14 mouse cellular contexts compared by ENCODE assay signal in genomic region chr15:3341806-3342582, GRCm38 (mm10). TPM values are rescaled to one million over a fixed set of nuclear protein-coding genes. Genes with fewer than 3 reads are reported as not detected.
A peak's percentile ranks its signal among the peaks of the same experiment; 100 is the strongest.
DNase-seq lines count a peak whose midpoint lies in the region; ATAC-seq lines count a peak whose summit lies in the region.
"Had no signal": no experiment of that assay in that cellular context is flagged by ENCODE, and none has a peak within 500 bp of the region (broad histone marks: within the 10 kb centered on the region; RNA-seq: fewer than 3 reads in every experiment).

No protein-coding gene starts in this region.

- DNase-seq in cerebellum, postnatal 36 days: peak; percentile 4 to 13
- DNase-seq in cerebellum, adult 11 months: no peak
- no peak for DNase-seq in neural tube, embryonic 10.5 days (ENCODE audit: extremely low spot score, low spot score)
- peak; percentile 72 for DNase-seq in lung, postnatal 36 days
- no peak for DNase-seq in left cerebral cortex, adult 9 months (ENCODE audit: low spot score in 2 of 2)
- DNase-seq: kidney, postnatal 36 days; right cerebral cortex, postnatal 4 days; thymus, postnatal 36 days had no signal

- no peak overlapping the region for H3K27ac ChIP-seq in hindbrain, embryonic 16.5 days (ENCODE audit: low read depth, low read length)
- H3K27ac ChIP-seq in hindbrain, embryonic 13.5 days: no peak overlapping the region
- H3K27ac ChIP-seq in neural tube, embryonic 15.5 days (replicated peaks): no peak overlapping the region
- H3K27ac ChIP-seq: liver, embryonic 12.5 days had no signal

- H3K9ac ChIP-seq in hindbrain, embryonic 16.5 days (ENCODE audit: low read depth, low read length): no peak overlapping the region
- no peak overlapping the region for H3K9ac ChIP-seq in hindbrain, embryonic 13.5 days
- no peak overlapping the region for H3K9ac ChIP-seq in neural tube, embryonic 15.5 days (replicated peaks)
- H3K9ac ChIP-seq: liver, embryonic 12.5 days had no signal

- H3K4me1 ChIP-seq in hindbrain, embryonic 16.5 days (ENCODE audit: control insufficient read depth, insufficient read depth, low read depth, low read length): no peaks in the 10 kb centered on the region
- no peaks in the 10 kb centered on the region for H3K4me1 ChIP-seq in hindbrain, embryonic 13.5 days (replicated peaks)
- H3K4me1 ChIP-seq in neural tube, embryonic 15.5 days: no peaks in the 10 kb centered on the region
- H3K4me1 ChIP-seq: liver, embryonic 12.5 days; megakaryocyte, embryonic 14.5 days had no signal

- no peaks in the 10 kb centered on the region for H3K27me3 ChIP-seq in hindbrain, embryonic 16.5 days (replicated peaks; ENCODE audit: control insufficient read depth, insufficient read depth, low read length)
- H3K27me3 ChIP-seq in hindbrain, embryonic 13.5 days: no peaks in the 10 kb centered on the region
- H3K27me3 ChIP-seq in neural tube, embryonic 15.5 days (replicated peaks): no peaks in the 10 kb centered on the region
- H3K27me3 ChIP-seq: liver, embryonic 12.5 days; megakaryocyte, embryonic 14.5 days had no signal

- H3K36me3 ChIP-seq in hindbrain, embryonic 16.5 days (ENCODE audit: control insufficient read depth, insufficient read depth, low read length): no peaks in the 10 kb centered on the region
- 0 out of 2 replicates have a peak, but pooled peaks cover 3% of the 10 kb centered on the region for H3K36me3 ChIP-seq in hindbrain, embryonic 13.5 days
- H3K36me3 ChIP-seq in neural tube, embryonic 15.5 days: no peaks in the 10 kb centered on the region

- H3K9me3 ChIP-seq in hindbrain, embryonic 16.5 days (ENCODE audit: control insufficient read depth, low read length): peaks cover 2% of the 10 kb centered on the region; the same call in 1 of the 2 replicates
- H3K9me3 ChIP-seq in hindbrain, embryonic 13.5 days: peaks cover 3% of the 10 kb centered on the region; the same call in 1 of the 2 replicates
- no peaks in the 10 kb centered on the region for H3K9me3 ChIP-seq in neural tube, embryonic 15.5 days (replicated peaks)
- H3K9me3 ChIP-seq: liver, embryonic 12.5 days; megakaryocyte, embryonic 14.5 days had no signal

- WGBS in hindbrain, embryonic 16.5 days: 74% methylated on average over 4 of the region's 4 CpGs
- WGBS in hindbrain, embryonic 13.5 days: 93% methylated on average over 4 of the region's 4 CpGs
- WGBS in neural tube, embryonic 15.5 days: 77% methylated on average over 4 of the region's 4 CpGs

- no peak overlapping the region for H3K4me2 ChIP-seq in hindbrain, embryonic 16.5 days (ENCODE audit: low read length)
- H3K4me2 ChIP-seq in hindbrain, embryonic 13.5 days: no peak overlapping the region
- H3K4me2 ChIP-seq in neural tube, embryonic 15.5 days: no peak overlapping the region
- H3K4me2 ChIP-seq: liver, embryonic 12.5 days had no signal

- peak; percentile 47 for ATAC-seq in hindbrain, embryonic 16.5 days
- no peak for ATAC-seq in hindbrain, embryonic 13.5 days (ENCODE audit: low FRiP score)
- 0 out of 2 replicates have a peak, but pooled peaks have one; percentile 35 for ATAC-seq in neural tube, embryonic 15.5 days (ENCODE audit: low FRiP score)
- ATAC-seq: intestine, postnatal 0 days; liver, embryonic 12.5 days had no signal

- no peak overlapping the region for H3K4me3 ChIP-seq in hindbrain, embryonic 16.5 days (ENCODE audit: low read length)
- H3K4me3 ChIP-seq in hindbrain, embryonic 13.5 days: no peak overlapping the region
- no peak overlapping the region for H3K4me3 ChIP-seq in neural tube, embryonic 15.5 days (replicated peaks)
- H3K4me3 ChIP-seq: liver, embryonic 12.5 days; megakaryocyte, embryonic 14.5 days had no signal

RNA-seq across cellular contexts. Expression of gene Ccdc152, which starts 38.7 kb away (rescaled TPM):
- polyA plus RNA-seq in hindbrain, embryonic 16.5 days (2015; fragmentation: Nextera tagmentation; extraction: Ambion mirVana): 0.25 and 0.27 TPM in 2 replicates
- 0.13 TPM in 1 of 2 replicates, not detected in the other for polyA plus RNA-seq in hindbrain, embryonic 13.5 days (2015; fragmentation: Nextera tagmentation; extraction: Ambion mirVana)
- polyA plus RNA-seq in neural tube, embryonic 15.5 days (2015; fragmentation: Nextera tagmentation; extraction: Ambion mirVana): 0.28 TPM in 1 of 2 replicates, not detected in the other

Comparison
In these comparisons a context has a peak if more than half of its experiments do, and no peak if none do; other contexts are left out.
1. DNase-seq: peak in cerebellum, postnatal 36 days (2 of 2) and lung, postnatal 36 days (single experiment); none in cerebellum, adult 11 months (single experiment), neural tube, embryonic 10.5 days (single experiment) and left cerebral cortex, adult 9 months (0 of 2).